Mouse (Mus musculus) neutrophil, adult 5-6 weeks (primary cell): ENCODE measurements at regions not wholly inside any gene's neighbourhood (a gene's known extent, or its start where the extent isn't known, plus 50 kb on each side); places are given as distances from the start of the nearest gene placed in this dataset.
A peak's percentile ranks its signal among the peaks of the same experiment; 100 is the strongest.

Source experiments
- ATAC-seq: fragments of 151-379, 151-347 bp; 2 replicates; pipeline ENCODE4 v1.8.0; 2017; ENCODE audit warnings: mild to moderate bottlenecking, moderate TSS enrichment; ENCODE audit not compliant: insufficient number of reproducible peaks, poor library complexity, low FRiP score, severe bottlenecking; ENCODE audit errors: extremely low read depth

DNA sequence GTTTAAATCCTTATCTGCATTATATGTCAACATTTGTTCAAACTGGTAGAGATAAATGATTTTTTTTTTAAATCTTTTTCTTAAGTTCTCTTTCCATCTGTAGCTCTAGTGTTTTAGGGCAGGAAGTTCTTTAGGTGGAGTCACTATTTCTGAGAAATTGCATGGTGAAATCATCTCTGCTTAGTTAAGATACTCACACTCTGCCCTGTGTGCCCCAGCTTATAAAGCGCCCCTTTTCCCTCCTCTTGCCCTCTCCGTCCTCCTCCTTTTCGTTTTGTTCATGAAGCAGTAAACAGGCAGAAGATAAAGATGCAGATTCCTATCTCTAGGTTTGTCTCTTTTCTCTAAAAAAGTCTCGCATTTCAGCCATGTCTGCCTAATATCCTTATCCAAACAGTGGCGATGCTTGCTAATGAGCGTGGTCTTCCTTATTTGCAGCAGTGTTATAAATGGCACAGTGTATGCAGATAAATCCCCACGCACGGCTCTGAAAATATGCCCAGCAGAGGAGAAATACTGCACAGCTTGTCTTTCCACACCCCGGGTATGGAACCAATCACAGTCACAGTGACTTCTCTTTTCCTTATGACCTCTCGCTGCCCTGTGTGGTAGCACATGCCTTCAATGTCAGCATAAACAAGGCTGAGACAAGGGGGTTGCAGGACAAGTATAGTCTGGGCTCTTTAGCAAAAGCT, 852.7 kb downstream of the 5730522E02Rik start:
- no peak for ATAC-seq

- no peak for ATAC-seq
These were observed 853.6 kb downstream of the 5730522E02Rik start for GRCm38 (mm10) chr11:25356671-25357586.

DNA sequence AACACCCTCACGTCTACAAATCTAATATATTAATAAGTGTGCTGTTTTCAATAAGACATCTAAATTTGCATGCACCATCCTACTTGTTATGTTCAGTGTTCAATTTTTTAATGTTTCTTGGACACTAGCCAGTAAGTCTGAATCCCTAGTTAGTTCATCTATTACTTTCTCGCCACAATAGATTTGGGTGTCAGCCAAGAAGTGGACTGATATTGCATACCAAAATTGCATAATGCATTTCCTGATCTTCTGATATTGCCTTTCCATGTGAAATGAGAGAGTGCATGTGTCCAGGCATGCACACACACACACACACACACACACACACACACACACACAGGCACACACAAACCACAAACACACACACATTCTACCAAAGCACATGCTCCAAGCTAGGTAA, 874.9 kb downstream of the 5730522E02Rik start:
- ATAC-seq = no peak

GRCm38 (mm10) chr11:25330696-25331095, 879.9 kb downstream of the 5730522E02Rik start:
- ATAC-seq = no peak

- ATAC-seq = no peak
These were observed 888.1 kb downstream of the 5730522E02Rik start for GRCm38 (mm10) chr11:25322426-25322825.

- no peak for ATAC-seq
These were observed 889.1 kb downstream of the 5730522E02Rik start for GRCm38 (mm10) chr11:25321494-25321893.

DNA sequence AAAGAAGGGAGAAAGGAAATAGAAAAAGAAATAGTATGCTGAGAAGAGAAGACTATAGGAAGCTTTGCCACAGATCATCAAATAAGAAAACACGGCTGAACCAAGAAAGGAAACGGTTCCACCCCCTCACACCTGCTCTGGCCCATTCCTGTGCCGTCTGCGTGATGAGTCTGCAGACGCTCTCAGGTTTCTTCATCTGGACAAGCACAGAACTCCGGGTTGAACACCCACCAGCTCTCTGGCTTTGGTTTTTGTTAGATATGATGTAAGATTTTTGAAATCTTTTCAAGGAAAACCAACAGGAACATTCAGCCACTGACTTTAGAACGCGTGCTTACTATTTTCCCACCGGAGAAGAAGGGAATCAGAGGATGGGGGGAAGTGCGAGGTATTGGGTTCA, 895.9 kb downstream of the 5730522E02Rik start:
- no peak for ATAC-seq

DNA sequence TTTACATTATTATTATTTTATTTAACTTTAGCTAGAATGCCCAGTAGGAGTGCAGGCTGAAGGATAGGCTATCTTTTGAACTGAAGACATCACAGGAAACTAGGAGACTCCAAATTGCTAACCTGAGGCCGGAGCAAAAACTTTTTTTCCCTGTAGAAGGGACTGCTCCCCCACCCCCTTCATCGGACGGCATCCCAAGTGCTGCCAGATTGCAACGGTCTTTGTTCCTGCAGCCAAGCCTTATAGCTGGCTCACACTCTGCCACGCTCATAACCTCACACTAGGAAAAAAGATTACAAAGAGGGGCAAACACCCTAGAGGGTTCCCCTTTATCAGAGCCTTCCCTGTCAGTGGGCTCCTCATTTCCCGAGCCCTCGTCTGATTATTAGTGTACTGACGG, 896.7 kb downstream of the 5730522E02Rik start:
- no peak for ATAC-seq

DNA sequence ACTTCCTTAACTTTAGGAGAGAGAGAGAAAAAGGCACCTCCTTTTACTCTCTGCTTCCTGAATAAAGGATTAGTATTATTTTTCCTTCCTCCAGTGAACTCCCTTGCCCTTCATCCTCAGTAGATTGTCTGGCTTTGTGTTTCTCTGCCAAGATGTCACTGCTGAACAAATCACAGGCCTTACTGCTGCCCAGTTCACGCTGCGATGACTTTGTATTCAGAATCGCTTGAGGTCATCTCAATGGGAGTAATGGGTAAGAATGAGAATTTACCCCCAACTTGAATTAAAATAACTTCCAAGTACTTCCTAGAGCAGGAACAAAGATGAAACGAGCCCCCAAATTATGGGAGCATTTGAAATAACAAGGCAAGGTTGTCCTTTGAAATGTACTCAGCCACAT, 897.3 kb downstream of the 5730522E02Rik start:
- no peak for ATAC-seq

GRCm38 (mm10) chr11:25310754-25311153, 899.8 kb downstream of the 5730522E02Rik start:
- ATAC-seq = no peak

DNA sequence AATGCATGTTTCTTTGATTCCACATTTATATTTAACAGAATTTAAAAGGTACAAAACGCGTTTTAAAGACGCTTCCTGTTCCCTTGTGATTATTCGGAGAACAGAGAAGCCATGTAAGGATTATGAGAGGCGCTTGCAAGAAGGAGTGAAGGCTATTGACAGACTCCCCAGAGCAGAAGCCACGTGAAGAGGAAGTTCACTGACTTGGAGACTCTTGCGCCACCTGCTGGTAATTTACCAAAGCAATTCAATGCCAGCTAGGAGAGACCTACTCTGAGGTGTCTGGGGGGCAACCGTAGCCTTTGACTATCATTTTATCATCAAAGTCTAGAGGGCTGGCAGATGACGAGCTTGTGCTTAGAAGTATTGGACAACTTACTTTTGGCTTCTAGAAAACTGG, 909.4 kb downstream of the 5730522E02Rik start:
- peak; percentile 71 for ATAC-seq

- 0 out of 2 replicates have a peak, but pooled peaks have one; percentile 6 for ATAC-seq
These were observed 922.2 kb downstream of the 5730522E02Rik start for GRCm38 (mm10) chr11:25288346-25288745.

DNA sequence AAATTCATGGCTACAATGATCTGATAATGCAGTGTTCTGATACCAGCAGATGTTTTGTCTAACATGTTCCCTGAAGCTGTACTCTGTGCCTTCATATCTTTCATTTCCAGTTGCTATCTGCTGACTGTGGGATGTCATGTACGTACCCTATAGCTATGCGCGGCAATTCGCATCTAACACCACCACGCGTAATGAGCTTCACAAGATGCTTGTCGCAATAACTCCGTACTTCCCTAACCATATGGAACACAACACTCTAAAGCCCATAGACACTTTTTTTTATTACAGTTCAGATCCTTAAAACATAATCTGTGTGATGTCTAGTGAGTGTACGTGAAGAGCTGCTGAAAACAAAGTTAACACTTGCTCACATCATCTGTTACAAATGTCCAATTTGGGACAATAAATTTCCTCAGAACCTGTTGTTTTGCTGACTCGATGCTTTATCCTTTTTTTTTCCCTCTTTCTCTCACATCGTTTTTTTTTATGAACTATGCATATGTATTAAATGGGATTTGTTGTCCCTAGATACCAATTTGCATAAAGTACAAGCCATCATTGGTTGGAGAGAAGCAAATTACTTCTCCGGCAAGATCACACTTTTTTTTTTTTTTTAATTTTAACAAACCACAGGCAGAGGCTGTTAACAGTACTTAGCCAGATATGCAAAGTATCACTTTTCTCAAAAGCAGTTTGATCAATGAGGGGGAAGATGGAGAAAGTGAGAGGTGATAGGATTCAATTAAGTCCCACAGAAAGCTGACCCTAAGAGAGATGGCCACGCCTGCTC, 922.9 kb downstream of the 5730522E02Rik start:
- ATAC-seq = no peak

- no peak for ATAC-seq
These were observed 940.5 kb downstream of the 5730522E02Rik start for GRCm38 (mm10) chr11:25269936-25270540.

DNA sequence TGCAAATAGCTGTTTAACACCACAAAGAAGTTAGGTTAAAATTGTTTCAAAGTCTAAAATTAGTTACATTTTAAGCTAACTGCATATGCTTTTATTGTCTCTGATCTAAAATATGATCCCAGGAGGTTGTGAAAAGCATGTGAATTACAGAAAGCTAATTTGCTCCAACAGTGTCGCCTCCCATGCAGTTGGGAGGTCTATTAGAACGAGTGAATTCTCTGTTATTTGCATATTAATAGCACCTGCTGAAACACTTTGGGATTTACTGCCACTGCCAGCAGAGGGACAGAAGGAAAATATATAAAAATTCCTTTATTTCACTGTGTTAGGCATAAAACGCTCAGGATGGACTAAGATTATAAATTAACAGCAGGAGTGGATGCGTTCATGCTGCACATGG, 947.7 kb downstream of the 5730522E02Rik start:
- no peak for ATAC-seq

DNA sequence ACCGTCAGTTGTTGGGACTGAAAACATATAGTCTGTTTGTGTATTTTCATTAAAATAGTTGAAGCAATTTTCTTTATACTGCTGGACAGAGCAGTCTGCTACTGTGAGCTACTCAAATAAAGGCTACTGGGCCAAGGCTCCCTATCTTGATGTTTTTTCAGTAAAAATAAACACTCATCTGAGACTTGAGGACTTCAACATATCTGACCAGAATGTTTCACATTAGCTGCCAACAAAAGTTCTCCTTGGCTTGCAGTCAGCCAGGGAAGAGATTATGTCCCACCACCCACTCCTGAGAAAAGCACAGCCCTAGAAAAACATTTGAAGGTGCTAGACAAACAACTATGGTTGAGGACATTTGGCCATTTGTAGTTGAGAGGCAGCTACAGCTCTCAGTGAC, 950.9 kb downstream of the 5730522E02Rik start:
- ATAC-seq = no peak

GRCm38 (mm10) chr11:25233360-25233890, 977.1 kb downstream of the 5730522E02Rik start:
- no peak for ATAC-seq
